Comparison of ENCODE assay signal across 8 mouse cellular contexts in genomic region chrX:96130139-96130538, GRCm38 (mm10). TPM values are rescaled to one million over a fixed set of nuclear protein-coding genes. Genes with fewer than 3 reads are reported as not detected.
DNase-seq lines count a peak whose midpoint lies in the region; ATAC-seq and TF ChIP-seq lines count a peak whose summit lies in the region.

No protein-coding gene starts in this region.

- peak overlapping the region; percentile 71 for H3K27ac ChIP-seq in gastrocnemius, adult 2 months
- H3K27ac ChIP-seq in macrophage = peak overlapping the region; percentile 91
- H3K27ac ChIP-seq in hindbrain, embryonic 12.5 days = no peak overlapping the region

- H3K4me3 ChIP-seq in gastrocnemius, adult 2 months = peak overlapping the region; percentile 22
- H3K4me3 ChIP-seq in macrophage (ENCODE audit: inconsistent target) = no peak overlapping the region
- no peak overlapping the region for H3K4me3 ChIP-seq in hindbrain, embryonic 12.5 days

- H3K27me3 ChIP-seq in hindbrain, embryonic 12.5 days = no peaks in the 10 kb centered on the region

- no peak for ATAC-seq in hindbrain, embryonic 12.5 days (ENCODE audit: low FRiP score)

- H3K9ac ChIP-seq in hindbrain, embryonic 12.5 days = no peak overlapping the region

- DNase-seq in 3134 (ENCODE audit: extremely low read depth, insufficient read length, low spot score) (peak; percentile 33), ES-CJ7 (ENCODE audit: low read depth, low spot score) (peak; percentile 15)
- DNase-seq in gastrocnemius, adult 2 months = peak; percentile 32
- peak; percentile 41 to 45 for DNase-seq in kidney, adult 8-10 months
- peak; percentile 63 for DNase-seq in thymus, postnatal 25 days
- no peak for DNase-seq in left cerebral cortex, adult 9 months (ENCODE audit: low spot score in 2 of 2)

- WGBS in macrophage (ENCODE audit: missing documents) = 18% methylated on average over 5 of the region's 5 CpGs
- WGBS in hindbrain, embryonic 12.5 days = 64% methylated on average over 5 of the region's 5 CpGs

- H3K36me3 ChIP-seq in macrophage (ENCODE audit: inconsistent target) = no peaks in the 10 kb centered on the region
- no peaks in the 10 kb centered on the region for H3K36me3 ChIP-seq in hindbrain, embryonic 12.5 days

- no peak overlapping the region for H3K4me2 ChIP-seq in hindbrain, embryonic 12.5 days (replicated peaks)

- no peaks in the 10 kb centered on the region for H3K4me1 ChIP-seq in hindbrain, embryonic 12.5 days

- peak; percentile 22; the same call in 1 of the 2 replicates for TF ChIP-seq CTCF in gastrocnemius, adult 2 months (IDR thresholded peaks at IDR 0.05)

- H3K79me2 ChIP-seq in macrophage (ENCODE audit: inconsistent target) = peaks cover 90% of the 10 kb centered on the region

- H3K9me3 ChIP-seq in hindbrain, embryonic 12.5 days (replicated peaks) = no peaks in the 10 kb centered on the region

- intact Hi-C loops in gastrocnemius, adult 2 months (cut with DNase I) = loop anchor here (5.0 kb wide), 2 partner anchors 108 to 173 kb away; partner anchors contain the start of gene Las1l

RNA-seq across cellular contexts. Expression of gene Msn, which starts 34.3 kb away (rescaled TPM):
- 10 to 100 TPM; 23.3 to 33.8 TPM for total RNA-seq in gastrocnemius, adult 2 months (2021)
- 1,000 to 10,000 TPM in 2 of 26 experiments, 100 to 1,000 TPM in 24; 166 to 1,263 (median 461) TPM for total RNA-seq in macrophage (2018; cell fraction: chromatin; rRNA removed)
- total RNA-seq in macrophage (2018; cell fraction: cytosol; rRNA removed) = 100 to 1,000 TPM; 404 to 776 (median 572) TPM
- 1,000 to 10,000 TPM in 3 of 26 experiments, 100 to 1,000 TPM in 23; 289 to 1,349 (median 715) TPM for total RNA-seq in macrophage (2018; cell fraction: nucleus; rRNA removed)
- polyA plus RNA-seq in macrophage (2018) = 338 to 532 TPM (median 499 TPM) in 3 replicates
- 81.5 and 88.4 TPM in 2 replicates for polyA plus RNA-seq in hindbrain, embryonic 12.5 days (2016; fragmentation: Nextera tagmentation; extraction: Ambion mirVana)

Comparison
In these comparisons a context has a peak if more than half of its experiments do, and no peak if none do; other contexts are left out.
1. DNase-seq: peak in 3134 (single experiment), ES-CJ7 (single experiment), gastrocnemius, adult 2 months (single experiment), kidney, adult 8-10 months (2 of 2) and thymus, postnatal 25 days (single experiment); none in left cerebral cortex, adult 9 months (0 of 2).